Mouse (Mus musculus) ES-Bruce4 (cell line): ENCODE results near the gene Tbc1d10b.

Source experiments
- CTCF ChIP-seq: IDR thresholded peaks from one replicate; pipeline ENCODE4 v1.8.1; 2011; ENCODE audit warnings: low read depth, low read length
- EP300 ChIP-seq: IDR thresholded peaks from 2 replicates; pipeline ENCODE4 v1.6.1; 2011; ENCODE audit warnings: low read depth, low read length; ENCODE audit not compliant: insufficient read depth

DNA sequence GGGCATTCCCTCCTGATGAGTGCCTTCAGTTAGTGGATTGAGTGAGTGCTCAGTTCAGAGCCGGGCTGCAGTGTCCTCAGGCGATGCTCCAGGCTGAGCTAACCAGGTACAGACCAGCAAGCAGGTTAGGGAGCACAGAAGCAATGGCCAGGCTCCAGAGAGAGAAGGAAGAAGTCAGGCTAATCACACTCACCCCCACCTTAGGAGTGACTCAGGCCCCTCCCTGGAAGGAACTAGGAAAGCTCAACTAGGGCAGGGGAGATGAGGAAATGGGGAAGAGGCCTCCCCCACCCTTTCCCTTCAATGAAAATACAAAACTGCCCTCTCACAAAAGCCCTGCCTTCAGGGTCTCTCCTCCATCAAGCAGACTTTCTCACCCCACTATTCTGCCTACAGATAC is 1.7 kb downstream of the Tbc1d10b start:
- TF ChIP-seq CTCF (no peak), EP300 (no peak)
